Mouse (Mus musculus) midbrain, embryonic 15.5 days (tissue): Measurements from ENCODE around the gene Ran. TPM values are rescaled to one million over a fixed set of nuclear protein-coding genes. Genes with fewer than 3 reads are reported as not detected.

Source experiments
- ATAC-seq: fragments of 200-750 bp; cut with Nextera tagmentation; replicated peaks from 2 replicates; pipeline ENCODE4 v1.8.0; 2017; ENCODE audit warnings: moderate TSS enrichment
- H3K27ac ChIP-seq: fragments of 300-500 bp; sonication (generic); 2 replicates; pipeline ENCODE4 v1.5.1; 2015; ENCODE audit warnings: mild to moderate bottlenecking, inconsistent platforms
- H3K27me3 ChIP-seq: fragments of 300-500 bp; sonication (generic); replicated peaks from 2 replicates; pipeline ENCODE4 v1.6.1; 2015; ENCODE audit warnings: inconsistent platforms
- H3K36me3 ChIP-seq: fragments of 300-500 bp; sonication (generic); replicated peaks from 2 replicates; pipeline ENCODE4 v1.6.1; 2015; ENCODE audit warnings: inconsistent platforms
- H3K4me1 ChIP-seq: fragments of 300-500 bp; sonication (generic); 2 replicates; pipeline ENCODE4 v1.6.1; 2015; ENCODE audit warnings: inconsistent platforms
- H3K4me2 ChIP-seq: fragments of 300-500 bp; sonication (generic); 2 replicates; pipeline ENCODE4 v1.6.1; 2015; ENCODE audit warnings: inconsistent platforms, mild to moderate bottlenecking, moderate library complexity
- H3K4me3 ChIP-seq: fragments of 300-500 bp; sonication (generic); 2 replicates; pipeline ENCODE4 v1.5.1; 2015; ENCODE audit warnings: mild to moderate bottlenecking, inconsistent platforms
- H3K9ac ChIP-seq: fragments of 300-500 bp; sonication (generic); 2 replicates; pipeline ENCODE4 v1.6.1; 2015; ENCODE audit warnings: mild to moderate bottlenecking, inconsistent platforms
- H3K9me3 ChIP-seq: fragments of 300-500 bp; sonication (generic); 2 replicates; pipeline ENCODE4 v1.6.1; 2016; ENCODE audit warnings: inconsistent platforms
- WGBS: fragments of 180-500 bp; shearing (Covaris S2); methylation state at CpG from one replicate; pipeline ENCODE4 v1.1.7; 2015; ENCODE audit warnings: mixed read lengths; 5-methylcytosine and 5-hydroxymethylcytosine counted together
- polyA plus RNA-seq: library from polyadenylated mRNA; unstranded; fragments of >200 nt; fragmentation: Nextera tagmentation; extraction: Ambion mirVana; gene quantifications from 2 replicates; pipeline ENCODE4 v1.2.1, GENCODE M21; 2015

Ran gene
- polyA plus RNA-seq, 1 experiment from 2014 or later, result 342 TPM

DNA sequence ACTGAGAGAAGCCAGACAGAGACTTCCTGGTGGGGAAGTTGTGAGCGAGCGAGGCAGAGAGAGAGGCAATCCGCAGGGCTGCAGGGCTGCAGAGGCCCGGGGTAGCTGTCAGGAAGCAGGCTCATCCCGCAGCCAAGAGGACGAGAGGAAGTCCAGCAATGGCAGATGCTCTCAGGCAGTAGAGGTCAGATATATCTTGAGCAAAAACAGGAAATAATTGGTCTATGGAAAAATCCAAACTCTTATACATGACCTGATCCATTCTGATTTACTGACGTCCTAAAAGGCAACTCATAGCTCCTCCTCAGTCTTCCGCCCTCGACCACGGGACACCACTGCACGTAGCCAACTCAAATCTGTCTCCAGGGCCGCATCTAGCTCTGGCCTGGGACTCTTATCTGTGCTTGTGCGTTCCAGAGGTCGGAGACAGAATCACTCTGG is 17.3 kb upstream of the Ran start:
- H3K9ac ChIP-seq, result no peak overlapping the region

DNA sequence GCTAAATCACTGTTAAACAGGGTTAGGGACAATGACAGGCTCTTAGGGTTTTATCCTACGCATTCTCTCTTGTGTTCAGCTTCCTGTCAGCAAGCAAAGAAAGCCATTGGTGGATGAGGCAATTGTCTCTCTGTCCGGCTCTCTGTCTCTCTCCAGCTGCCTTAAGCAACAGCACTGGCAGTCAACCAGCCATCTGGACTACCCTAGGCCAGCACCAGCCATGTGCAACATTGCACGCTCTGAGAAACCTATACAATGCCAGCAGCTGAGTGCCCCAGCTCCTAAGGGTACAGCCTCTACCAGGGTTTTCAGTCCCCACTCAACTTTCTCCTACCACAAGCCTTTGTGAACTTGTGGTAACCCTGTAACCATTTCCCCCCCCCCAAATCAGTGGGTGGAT is 14.5 kb upstream of the Ran start:
- no peak overlapping the region for H3K27ac ChIP-seq
- no peaks in the 10 kb centered on the region for H3K9me3 ChIP-seq
- no peaks in the 10 kb centered on the region for H3K36me3 ChIP-seq
- H3K4me3 ChIP-seq, result no peak overlapping the region
- no peak overlapping the region for H3K4me2 ChIP-seq
- H3K9ac ChIP-seq, result no peak overlapping the region
- H3K27me3 ChIP-seq, result no peaks in the 10 kb centered on the region
- no peak for ATAC-seq
- WGBS, result 64% methylated on average over 3 of the region's 3 CpGs
- peaks cover 24% of the 10 kb centered on the region for H3K4me1 ChIP-seq

More for the DNA sequence above, 17.3 kb upstream of the Ran start:
- Histone ChIP-seq H3K4me3 (no peak overlapping the region), H3K4me2 (no peak overlapping the region), H3K9me3 (no peaks in the 10 kb centered on the region), H3K36me3 (no peaks in the 10 kb centered on the region), H3K27me3 (no peaks in the 10 kb centered on the region), H3K4me1 (peaks cover 13% of the 10 kb centered on the region), H3K27ac (no peak overlapping the region)
- 66% methylated on average over 14 of the region's 14 CpGs for WGBS
- no peak for ATAC-seq

DNA sequence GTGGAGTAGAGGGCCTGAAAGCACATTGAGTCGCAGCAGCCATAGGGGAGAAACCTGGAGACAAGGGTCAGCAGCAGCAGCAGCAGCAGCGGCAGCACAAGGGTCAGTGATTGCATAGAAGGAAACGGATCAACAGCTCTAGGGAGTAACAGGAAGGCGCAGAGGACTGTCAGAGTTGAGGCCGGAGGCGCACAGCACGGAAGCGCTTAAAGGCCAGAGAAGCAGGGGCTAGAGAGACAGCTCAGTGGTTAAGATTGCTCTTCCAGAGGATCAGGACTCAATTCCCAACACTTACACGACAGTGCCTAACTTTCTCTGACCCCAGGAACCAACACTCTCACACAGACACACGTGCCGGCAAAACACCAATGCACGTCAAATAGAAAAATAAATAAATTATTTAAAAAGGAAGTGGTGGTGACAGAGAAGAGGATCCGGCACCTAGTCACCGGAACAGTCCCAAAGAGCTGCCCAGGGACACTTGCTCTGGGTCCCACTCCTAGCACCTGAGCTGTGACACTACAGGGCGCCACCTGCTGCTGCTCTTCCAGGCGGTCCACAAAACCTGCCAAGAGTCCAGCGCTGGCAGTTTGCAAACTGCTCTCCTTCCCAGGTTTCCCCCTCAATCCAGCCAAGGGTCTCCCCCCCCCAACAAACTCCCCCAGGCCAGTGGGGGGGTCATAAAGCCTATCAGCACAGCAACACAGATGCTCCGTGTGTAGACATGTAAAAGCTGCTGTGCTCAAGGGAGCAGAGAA is 13.7 kb upstream of the Ran start:
- H3K4me2 ChIP-seq, result peak overlapping the region; percentile 3; the same call in 1 of the 2 replicates
- WGBS, result 75% methylated on average over 18 of the region's 18 CpGs

DNA sequence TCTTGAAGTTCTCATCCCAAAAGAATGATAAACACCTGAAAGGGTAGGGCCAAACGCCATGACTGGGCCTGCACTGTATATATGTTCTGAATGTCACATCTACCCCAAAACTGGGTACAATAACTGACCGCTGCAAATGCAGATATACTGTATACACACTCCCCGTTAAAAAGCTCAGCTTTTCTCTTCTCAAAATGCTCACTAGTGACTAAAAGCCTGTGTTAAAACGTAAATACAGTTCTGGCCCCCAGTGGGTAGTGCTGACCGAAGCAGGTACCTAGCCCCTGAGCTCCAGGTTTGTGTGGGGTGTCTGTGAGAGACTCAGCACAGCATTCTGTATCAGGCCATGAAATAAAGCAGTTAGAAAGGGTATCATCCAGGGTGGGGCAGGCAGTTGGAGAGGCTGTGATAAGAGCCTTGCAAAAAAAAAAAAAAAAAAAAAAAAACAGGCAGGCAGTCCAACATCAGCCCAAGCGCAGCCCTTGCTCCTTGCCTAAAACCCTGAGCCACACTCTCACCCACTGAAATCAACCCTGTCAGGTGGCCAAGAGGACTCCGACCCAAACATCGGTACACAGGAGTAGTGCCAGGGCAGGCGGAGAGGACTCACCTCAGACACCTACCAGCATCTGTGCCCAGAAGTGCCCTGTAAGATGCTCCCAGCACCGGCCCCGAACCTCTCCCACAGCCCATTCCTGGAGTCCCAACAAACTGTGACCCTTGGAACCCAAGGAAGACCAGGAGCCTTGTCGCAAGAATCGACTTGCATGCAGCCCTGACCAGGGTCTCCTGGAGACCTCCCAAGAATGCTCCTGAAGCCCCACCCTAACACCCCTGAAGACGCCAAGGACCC is 12.5 kb upstream of the Ran start:
- Histone ChIP-seq H3K9ac (peak overlapping the region; percentile 74), H3K27ac (0 out of 2 replicates have a peak overlapping the region, but pooled peaks have one; percentile 64), H3K4me3 (peak overlapping the region; percentile 77), H3K4me2 (peak overlapping the region; percentile 83), H3K9me3 (no peaks in the 10 kb centered on the region), H3K36me3 (no peaks in the 10 kb centered on the region), H3K27me3 (no peaks in the 10 kb centered on the region), H3K4me1 (peaks cover 24% of the 10 kb centered on the region)
- ATAC-seq, result peak; percentile 32; the same call in 1 of the 2 replicates
- 55% methylated on average over 14 of the region's 14 CpGs for WGBS

More for the DNA sequence above, 13.7 kb upstream of the Ran start:
- H3K4me1 ChIP-seq, result peaks cover 24% of the 10 kb centered on the region
- no peaks in the 10 kb centered on the region for H3K36me3 ChIP-seq
- H3K4me3 ChIP-seq, result no peak overlapping the region
- no peak for ATAC-seq
- H3K27me3 ChIP-seq, result no peaks in the 10 kb centered on the region
- no peaks in the 10 kb centered on the region for H3K9me3 ChIP-seq
- no peak overlapping the region for H3K27ac ChIP-seq
- H3K9ac ChIP-seq, result no peak overlapping the region

DNA sequence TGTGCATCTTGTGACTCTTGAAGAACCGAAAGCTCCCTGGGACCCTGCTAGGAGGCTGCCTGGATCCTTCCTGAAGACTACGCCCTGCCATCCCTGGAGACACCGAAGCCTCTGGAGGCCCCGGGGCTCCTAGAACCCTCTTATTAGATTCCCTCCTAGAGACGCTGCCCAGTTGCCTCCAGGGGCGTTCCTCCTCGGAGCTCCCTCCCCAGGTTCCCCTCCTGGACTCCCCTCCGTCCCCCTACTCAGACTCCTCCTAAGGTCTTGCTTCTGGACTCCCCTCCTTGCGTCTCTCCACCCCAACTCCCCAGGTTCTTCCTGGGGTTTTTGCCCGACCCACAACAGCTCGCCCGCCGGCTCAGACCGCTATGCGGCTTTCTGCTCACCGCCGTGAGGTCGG is 11.9 kb upstream of the Ran start:
- no peaks in the 10 kb centered on the region for H3K27me3 ChIP-seq
- peak; percentile 56 for ATAC-seq
- peaks cover 24% of the 10 kb centered on the region for H3K4me1 ChIP-seq
- H3K27ac ChIP-seq, result peak overlapping the region; percentile 64; the same call in 1 of the 2 replicates
- WGBS, result under 1% methylated on average over 18 of the region's 18 CpGs
- no peaks in the 10 kb centered on the region for H3K36me3 ChIP-seq
- peak overlapping the region; percentile 74 for H3K9ac ChIP-seq
- H3K4me2 ChIP-seq, result peak overlapping the region; percentile 83
- H3K9me3 ChIP-seq, result no peaks in the 10 kb centered on the region
- peak overlapping the region; percentile 77 for H3K4me3 ChIP-seq

DNA sequence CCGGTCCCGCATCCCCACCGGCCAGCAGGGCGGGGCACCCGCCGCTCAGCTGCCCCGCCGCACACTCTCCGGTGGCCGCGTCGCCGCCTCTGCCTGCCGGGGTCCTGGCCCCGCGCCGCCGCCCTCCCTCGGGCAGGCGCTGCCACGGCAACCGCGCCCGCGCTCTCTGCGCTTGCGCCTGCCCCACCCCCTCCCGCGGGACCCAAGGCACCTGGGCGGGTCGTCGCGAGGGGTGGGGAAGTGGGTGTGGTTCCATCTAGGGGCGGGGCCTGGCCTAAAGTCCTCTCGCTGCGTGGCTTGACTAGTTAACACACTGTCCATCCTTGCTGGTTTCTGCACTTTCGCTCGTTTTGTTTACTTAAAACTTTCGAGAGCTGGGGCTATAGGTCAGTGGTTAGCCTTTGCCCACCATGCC is 11.4 kb upstream of the Ran start, which contains the start of gene Stx2:
Gene Stx2, minus strand, starts transcription at position 163 of the 415 bp plus-strand sequence.
- Histone ChIP-seq H3K4me3 (peak within 1 kb of the TSS; percentile 77), H3K36me3 (no peaks in the 10 kb centered on the region), H3K4me1 (peaks cover 24% of the 10 kb centered on the region), H3K27me3 (no peaks in the 10 kb centered on the region), H3K4me2 (peak within 1 kb of the TSS; percentile 83), H3K9ac (peak within 1 kb of the TSS; percentile 74), H3K9me3 (no peaks in the 10 kb centered on the region), H3K27ac (peak within 1 kb of the TSS; percentile 64; the same call in 1 of the 2 replicates)
- peak; percentile 83 for ATAC-seq
- under 1% methylated on average over 39 of the region's 39 CpGs for WGBS

DNA sequence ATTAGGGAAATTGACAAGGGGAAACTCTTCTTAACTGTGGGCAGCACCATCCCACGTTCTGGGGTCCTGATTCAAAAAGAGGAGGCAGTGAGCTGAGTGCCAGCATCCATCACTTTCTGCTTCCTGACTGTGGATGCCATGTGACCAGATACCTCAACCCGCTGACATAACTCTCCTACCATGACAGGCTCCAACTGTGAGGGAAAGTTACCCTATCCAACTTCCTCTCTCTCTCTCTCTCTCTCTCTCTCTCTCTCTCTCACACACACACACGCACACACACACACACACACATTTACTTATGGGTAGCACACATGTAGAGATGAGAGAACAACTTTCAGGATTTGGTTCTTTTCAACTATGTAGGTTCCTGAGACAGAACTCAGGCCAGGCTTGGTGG is 10.3 kb upstream of the Ran start:
- no peak overlapping the region for H3K4me3 ChIP-seq
- no peaks in the 10 kb centered on the region for H3K27me3 ChIP-seq
- H3K27ac ChIP-seq, result no peak overlapping the region
- H3K36me3 ChIP-seq, result no peaks in the 10 kb centered on the region
- 71% methylated on average over 3 of the region's 3 CpGs for WGBS
- H3K4me2 ChIP-seq, result no peak overlapping the region
- ATAC-seq, result no peak
- H3K4me1 ChIP-seq, result peaks cover 24% of the 10 kb centered on the region
- H3K9ac ChIP-seq, result no peak overlapping the region
- H3K9me3 ChIP-seq, result no peaks in the 10 kb centered on the region

DNA sequence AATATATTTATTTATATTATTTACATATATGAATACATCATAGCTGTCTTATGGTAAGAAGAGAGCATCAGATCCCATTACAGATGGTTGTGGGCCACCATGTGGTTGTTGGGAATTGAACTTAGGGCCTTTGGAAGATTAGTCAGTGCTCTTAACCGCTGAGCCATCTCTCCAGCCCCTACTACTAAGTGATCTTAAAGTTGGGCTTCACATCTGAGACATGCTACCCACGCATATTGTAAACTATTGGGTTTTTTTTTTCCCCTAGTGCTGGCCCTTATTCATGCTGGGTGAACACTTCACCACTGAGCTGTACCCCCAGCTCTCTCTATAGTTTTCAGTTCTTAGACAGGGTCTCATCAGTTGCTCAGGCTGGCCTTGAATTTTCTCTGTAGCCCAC is 8.9 kb upstream of the Ran start:
- ATAC-seq, result no peak
- Histone ChIP-seq H3K4me3 (no peak overlapping the region), H3K36me3 (no peaks in the 10 kb centered on the region), H3K4me2 (no peak overlapping the region), H3K9ac (no peak overlapping the region), H3K4me1 (peaks cover 24% of the 10 kb centered on the region), H3K9me3 (no peaks in the 10 kb centered on the region), H3K27me3 (no peaks in the 10 kb centered on the region), H3K27ac (no peak overlapping the region)
- 90% methylated on average over 2 of the region's 2 CpGs for WGBS

DNA sequence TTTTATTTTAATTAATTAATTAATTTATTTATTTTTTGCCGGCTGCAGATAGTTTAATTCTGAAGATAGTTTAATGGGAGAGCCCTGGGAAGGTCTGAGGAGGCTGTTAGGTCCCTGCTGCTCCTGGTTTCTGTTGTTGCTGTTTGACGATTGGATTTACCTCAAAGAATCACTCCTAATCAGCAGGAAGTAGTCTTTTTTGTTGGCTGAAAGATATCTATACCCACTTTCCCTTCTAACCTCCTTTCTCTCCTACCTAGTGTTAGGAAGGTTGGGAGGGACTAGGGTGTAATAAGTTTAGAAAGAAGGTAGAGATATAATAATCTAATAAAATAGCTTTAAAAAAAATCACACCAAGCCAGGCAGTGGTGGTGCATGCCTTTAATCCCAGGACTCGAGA is 4.8 kb upstream of the Ran start:
- Histone ChIP-seq H3K4me3 (no peak overlapping the region), H3K4me2 (no peak overlapping the region), H3K27me3 (no peaks in the 10 kb centered on the region), H3K27ac (no peak overlapping the region), H3K4me1 (peaks cover 8% of the 10 kb centered on the region), H3K36me3 (no peaks in the 10 kb centered on the region), H3K9me3 (no peaks in the 10 kb centered on the region), H3K9ac (no peak overlapping the region)
- ATAC-seq, result no peak
- 81% methylated on average over 3 of the region's 3 CpGs for WGBS

DNA sequence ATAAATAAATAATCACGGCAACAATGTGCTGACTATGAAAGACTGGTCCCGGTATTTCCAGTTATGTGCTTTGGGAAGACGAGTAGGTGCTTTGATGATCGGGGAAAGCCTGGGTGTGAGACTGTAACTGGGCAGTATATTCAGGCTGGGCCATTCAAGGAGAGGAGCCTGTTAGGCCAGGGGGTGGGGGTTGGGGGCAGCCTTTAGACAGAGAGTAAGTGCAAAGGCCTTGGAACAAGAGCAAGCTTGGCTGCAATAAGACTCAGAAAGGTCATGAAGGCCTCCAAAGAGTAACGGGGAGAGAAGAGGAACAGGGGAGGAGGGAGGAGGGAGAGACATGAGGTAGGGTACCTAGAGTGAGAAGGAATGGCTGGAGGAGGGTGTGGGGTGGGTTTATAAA is 4.3 kb upstream of the Ran start:
- no peaks in the 10 kb centered on the region for H3K27me3 ChIP-seq
- H3K27ac ChIP-seq, result no peak overlapping the region
- peaks cover 8% of the 10 kb centered on the region for H3K4me1 ChIP-seq
- H3K36me3 ChIP-seq, result no peaks in the 10 kb centered on the region
- H3K4me3 ChIP-seq, result no peak overlapping the region
- 93% methylated on average over 5 of the region's 5 CpGs for WGBS
- no peak for ATAC-seq
- no peak overlapping the region for H3K4me2 ChIP-seq
- H3K9me3 ChIP-seq, result no peaks in the 10 kb centered on the region
- H3K9ac ChIP-seq, result no peak overlapping the region

DNA sequence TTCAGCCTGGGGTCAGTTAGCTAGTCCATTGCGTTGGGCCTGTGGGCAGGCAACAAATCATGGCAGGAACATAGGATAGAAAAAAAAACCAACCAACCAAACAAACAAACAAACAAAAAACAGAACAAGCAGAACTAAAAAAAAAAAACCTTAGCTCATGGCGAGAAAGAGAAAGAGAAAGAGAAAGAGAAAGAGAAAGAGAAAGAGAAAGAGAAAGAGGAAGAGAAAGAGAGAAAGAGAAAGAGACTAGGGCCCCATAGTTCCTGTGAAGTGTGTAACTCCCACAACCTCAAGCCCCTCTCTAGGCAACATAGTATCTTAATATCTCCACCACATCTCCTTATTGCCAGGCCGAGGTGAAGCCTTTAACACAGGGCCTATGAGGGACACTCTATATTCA is 3.5 kb upstream of the Ran start:
- H3K27ac ChIP-seq, result no peak overlapping the region
- no peak overlapping the region for H3K4me2 ChIP-seq
- H3K36me3 ChIP-seq, result no peaks in the 10 kb centered on the region
- no peaks in the 10 kb centered on the region for H3K27me3 ChIP-seq
- peaks cover 12% of the 10 kb centered on the region for H3K4me1 ChIP-seq
- no peaks in the 10 kb centered on the region for H3K9me3 ChIP-seq
- ATAC-seq, result no peak
- WGBS, result 94% methylated on average over 3 of the region's 3 CpGs
- H3K4me3 ChIP-seq, result no peak overlapping the region
- H3K9ac ChIP-seq, result no peak overlapping the region

DNA sequence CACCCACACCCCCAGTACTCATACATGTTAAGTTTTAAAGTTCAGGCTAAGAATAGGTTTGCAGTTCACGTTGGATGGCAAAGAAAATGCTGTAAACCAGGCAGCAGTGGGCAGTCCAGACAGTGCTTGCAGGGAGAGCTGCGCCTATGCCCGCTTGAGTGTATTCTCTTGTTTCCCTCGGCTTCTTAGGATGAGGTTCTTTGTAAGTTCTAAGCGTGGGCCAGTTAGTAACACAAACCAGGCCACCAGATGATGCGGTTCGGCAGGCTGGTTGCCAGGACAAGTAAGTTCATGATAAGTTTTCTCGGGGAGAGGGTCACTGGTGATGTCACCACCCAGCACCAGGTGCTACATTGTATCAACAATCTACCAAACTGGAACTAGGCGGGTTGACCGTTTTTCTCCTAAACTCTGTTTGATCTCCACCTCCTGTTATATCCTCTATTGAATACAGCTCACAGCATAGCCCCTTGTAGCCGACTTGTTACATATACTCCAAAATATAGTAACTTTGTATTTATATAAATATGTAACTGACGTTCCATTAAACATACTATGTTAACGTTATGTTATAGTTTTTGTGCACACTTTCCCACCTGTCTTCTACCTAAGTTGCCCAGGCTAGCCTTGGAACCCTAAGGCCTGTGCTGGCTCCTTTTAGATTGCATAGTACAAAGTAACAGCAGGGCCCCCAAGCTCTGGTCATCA is 933 bp upstream of the Ran start:
- Histone ChIP-seq H3K27ac (peak overlapping the region; percentile 99), H3K4me3 (peak overlapping the region; percentile 87), H3K4me1 (peaks cover 22% of the 10 kb centered on the region), H3K4me2 (peak overlapping the region; percentile 63), H3K9me3 (no peaks in the 10 kb centered on the region), H3K27me3 (no peaks in the 10 kb centered on the region), H3K9ac (peak overlapping the region; percentile 85), H3K36me3 (no peaks in the 10 kb centered on the region)
- ATAC-seq, result no peak
- WGBS, result 88% methylated on average over 13 of the region's 13 CpGs
